Mouse (Mus musculus): ENCODE data around the gene Camsap2.

GRCm38 (mm10) chr1:136362567-136362966 is 16.7 kb upstream of the Camsap2 start:
- TF ChIP-seq POLR2A (IDR thresholded peaks at IDR 0.05; ENCODE audit: borderline replicate concordance, extremely low read depth, low read depth, low read length) (no peak), CTCF (IDR thresholded peaks at IDR 0.05; ENCODE audit: insufficient read depth, low read length) (no peak)
